Mouse (Mus musculus) heart, adult 2 months (tissue): ENCODE results near the gene Cfap46.

Experiments used
- CTCF ChIP-seq: fragments of 200-600 bp; IDR thresholded peaks from 2 replicates; pipeline ENCODE4 v1.8.1; 2022; ENCODE audit warnings: antibody characterized with exemption, mild to moderate bottlenecking, moderate library complexity
- EP300 ChIP-seq: fragments of 200-500 bp; IDR thresholded peaks from 2 replicates; pipeline ENCODE4 v1.6.1; 2011; ENCODE audit warnings: low read depth, low read length, control low read depth; ENCODE audit not compliant: insufficient read depth
- POLR2A ChIP-seq: fragments of 200-500 bp; IDR thresholded peaks from 2 replicates; pipeline ENCODE4 v1.6.1; 2011; ENCODE audit warnings: mild to moderate bottlenecking, low read depth, low read length, control low read depth; ENCODE audit not compliant: insufficient read depth

- no peak for TF ChIP-seq POLR2A
- TF ChIP-seq CTCF = no peak
- TF ChIP-seq EP300 = no peak
Measured at GRCm38 (mm10) chr7:139703826-139704199, 20.2 kb upstream of the Cfap46 start.
